Mouse (Mus musculus) adrenal gland (tissue): ENCODE measurements around the gene Nexn.

ENCODE experiments used
- intact Hi-C: fragments of 180-260 bp; cut with DNase I; formaldehyde crosslinking; loops from one replicate; pipeline ENCODE4 v1.15.1; 2025
- long read RNA-seq, 2 experiments: library from polyadenylated mRNA; unstranded; transcript quantifications; one replicate each; pipeline ENCODE4 v2.0.0; 2020; ENCODE audit warnings: borderline replicate concordance in 1 of 2; ENCODE audit not compliant: insufficient replicate concordance in 1 of 2

Nexn gene
- long read RNA-seq, experiment 1, partial matches to known transcripts = 0 of 1 reads
- long read RNA-seq, experiment 1, other reads (novel, unspliced or antisense) = 1 of 1 reads
- long read RNA-seq, experiment 2 = 0 reads

GRCm38 (mm10) chr3:152266036-152266421 is at the start of gene Nexn:
Gene Nexn, minus strand, starts transcription at chr3:152266350.
- intact Hi-C loops = loop anchor here (10.0 kb wide), 2 partner anchors 49 to 479 kb away; no protein-coding TSS in a partner anchor

GRCm38 (mm10) chr3:152315613-152316012 is 49.5 kb upstream of the Nexn start:
- intact Hi-C loops = loop anchor here (10.0 kb wide), 2 partner anchors 51 to 211 kb away; partner anchors contain the start of gene Nexn

GRCm38 (mm10) chr3:152314666-152315065 is 48.5 kb upstream of the Nexn start:
- intact Hi-C loops = loop anchor here (10.0 kb wide), 2 partner anchors 50 to 210 kb away; partner anchors contain the start of gene Nexn

GRCm38 (mm10) chr3:152309250-152309645 is 43.1 kb upstream of the Nexn start:
- intact Hi-C loops = no loop called here

- intact Hi-C loops = no loop called here
Measured at GRCm38 (mm10) chr3:152308485-152309249, 42.5 kb upstream of the Nexn start.

- intact Hi-C loops = no loop called here
Measured at GRCm38 (mm10) chr3:152305971-152306370, 39.8 kb upstream of the Nexn start.

- intact Hi-C loops = no loop called here
Measured at GRCm38 (mm10) chr3:152305080-152305479, 38.9 kb upstream of the Nexn start.

- intact Hi-C loops = no loop called here
Measured at GRCm38 (mm10) chr3:152304093-152304815, 38.1 kb upstream of the Nexn start.

- intact Hi-C loops = no loop called here
Measured at GRCm38 (mm10) chr3:152302991-152303390, 36.8 kb upstream of the Nexn start.

GRCm38 (mm10) chr3:152300376-152301337 is 34.5 kb upstream of the Nexn start:
- intact Hi-C loops = no loop called here

- intact Hi-C loops = no loop called here
Measured at GRCm38 (mm10) chr3:152295896-152296295, 29.7 kb upstream of the Nexn start.

GRCm38 (mm10) chr3:152294400-152294799 is 28.2 kb upstream of the Nexn start:
- intact Hi-C loops = no loop called here

GRCm38 (mm10) chr3:152293530-152294181 is 27.5 kb upstream of the Nexn start:
- intact Hi-C loops = no loop called here

- intact Hi-C loops = no loop called here
Measured at GRCm38 (mm10) chr3:152291895-152292294, 25.7 kb upstream of the Nexn start.

- intact Hi-C loops = no loop called here
Measured at GRCm38 (mm10) chr3:152290175-152290798, 24.1 kb upstream of the Nexn start.

- intact Hi-C loops = no loop called here
Measured at GRCm38 (mm10) chr3:152288740-152289139, 22.6 kb upstream of the Nexn start.

GRCm38 (mm10) chr3:152288276-152288675 is 22.1 kb upstream of the Nexn start:
- intact Hi-C loops = no loop called here

GRCm38 (mm10) chr3:152287810-152288209 is 21.7 kb upstream of the Nexn start:
- intact Hi-C loops = no loop called here

- intact Hi-C loops = no loop called here
Measured at GRCm38 (mm10) chr3:152284759-152285158, 18.6 kb upstream of the Nexn start.

- intact Hi-C loops = no loop called here
Measured at GRCm38 (mm10) chr3:152284306-152284705, 18.2 kb upstream of the Nexn start.
